Mouse (Mus musculus) ovary, postnatal 14 days (tissue): ENCODE data around the gene Chst11.

Source experiments
- DNase-seq: peaks from one replicate; pipeline ENCODE4 v3.0.0; 2022; ENCODE audit warnings: low spot score

Chst11 gene

GRCm38 (mm10) chr10:82991756-82992519 lies 6.6 kb downstream of the Chst11 start:
- DNase-seq: no peak

- DNase-seq: no peak
Observed at GRCm38 (mm10) chr10:82994284-82994683, 9.0 kb downstream of the Chst11 start.

GRCm38 (mm10) chr10:82997460-82997859 lies 12.2 kb downstream of the Chst11 start:
- no peak for DNase-seq

GRCm38 (mm10) chr10:83000169-83000568 lies 14.9 kb downstream of the Chst11 start:
- DNase-seq: no peak

- DNase-seq: no peak
Observed at GRCm38 (mm10) chr10:83000721-83001120, 15.4 kb downstream of the Chst11 start.

- DNase-seq: no peak
Observed at GRCm38 (mm10) chr10:83003899-83004298, 18.6 kb downstream of the Chst11 start.

- DNase-seq: no peak
Observed at GRCm38 (mm10) chr10:83004389-83004788, 19.1 kb downstream of the Chst11 start.

GRCm38 (mm10) chr10:83005003-83005402 lies 19.7 kb downstream of the Chst11 start:
- no peak for DNase-seq

- no peak for DNase-seq
Observed at GRCm38 (mm10) chr10:83006258-83006657, 21.0 kb downstream of the Chst11 start.

GRCm38 (mm10) chr10:83013984-83014383 lies 28.7 kb downstream of the Chst11 start:
- DNase-seq: no peak

- DNase-seq: no peak
Observed at GRCm38 (mm10) chr10:83015919-83016318, 30.6 kb downstream of the Chst11 start.

GRCm38 (mm10) chr10:83016779-83017178 lies 31.5 kb downstream of the Chst11 start:
- no peak for DNase-seq

GRCm38 (mm10) chr10:83017760-83018498 lies 32.6 kb downstream of the Chst11 start:
- DNase-seq: no peak

GRCm38 (mm10) chr10:83018521-83018920 lies 33.2 kb downstream of the Chst11 start:
- DNase-seq: no peak

GRCm38 (mm10) chr10:83019497-83020270 lies 34.4 kb downstream of the Chst11 start:
- DNase-seq: no peak

GRCm38 (mm10) chr10:83022616-83023015 lies 37.3 kb downstream of the Chst11 start:
- no peak for DNase-seq

- no peak for DNase-seq
Observed at GRCm38 (mm10) chr10:83026174-83026573, 40.9 kb downstream of the Chst11 start.

- DNase-seq: no peak
Observed at GRCm38 (mm10) chr10:83027673-83028072, 42.4 kb downstream of the Chst11 start.

GRCm38 (mm10) chr10:83030103-83030661 lies 44.9 kb downstream of the Chst11 start:
- no peak for DNase-seq

- DNase-seq: no peak
Observed at GRCm38 (mm10) chr10:83030928-83031327, 45.6 kb downstream of the Chst11 start.

GRCm38 (mm10) chr10:83031561-83031960 lies 46.3 kb downstream of the Chst11 start:
- no peak for DNase-seq

GRCm38 (mm10) chr10:83032559-83032958 lies 47.3 kb downstream of the Chst11 start:
- no peak for DNase-seq
